Mouse (Mus musculus) midbrain, embryonic 16.5 days (tissue): ENCODE data around the gene Hsd11b1. TPM values are rescaled to one million over a fixed set of nuclear protein-coding genes. Genes with fewer than 3 reads are reported as not detected.
"Not testable (repeated sequence)": the region's sequence is repeated elsewhere in the genome, so short reads cannot be mapped to it uniquely, and the experiment has no call there.

Experiments used
- ATAC-seq: fragments of 200-750 bp; cut with Nextera tagmentation; 2 replicates; pipeline ENCODE4 v1.8.0; 2017; ENCODE audit warnings: moderate TSS enrichment
- H3K27ac ChIP-seq: fragments of 300-500 bp; sonication (generic); 2 replicates; pipeline ENCODE4 v1.5.1; 2014; ENCODE audit warnings: mild to moderate bottlenecking, low read length, mixed read lengths
- H3K27me3 ChIP-seq: fragments of 300-500 bp; sonication (generic); 2 replicates; pipeline ENCODE4 v1.6.1; 2014; ENCODE audit warnings: low read depth, low read length, mixed read lengths; ENCODE audit not compliant: control insufficient read depth, insufficient read depth
- H3K36me3 ChIP-seq: fragments of 300-500 bp; sonication (generic); 2 replicates; pipeline ENCODE4 v1.6.1; 2014; ENCODE audit warnings: mild to moderate bottlenecking, low read length, moderate library complexity, mixed read lengths; ENCODE audit not compliant: control insufficient read depth, insufficient read depth
- H3K4me1 ChIP-seq: fragments of 300-500 bp; sonication (generic); 2 replicates; pipeline ENCODE4 v1.6.1; 2014; ENCODE audit warnings: mild to moderate bottlenecking, low read length, mixed read lengths; ENCODE audit not compliant: control insufficient read depth, insufficient read depth
- H3K4me2 ChIP-seq: fragments of 300-500 bp; sonication (generic); 2 replicates; pipeline ENCODE4 v1.6.1; 2014; ENCODE audit warnings: mild to moderate bottlenecking, low read length, mixed read lengths
- H3K4me3 ChIP-seq: fragments of 300-500 bp; sonication (generic); 2 replicates; pipeline ENCODE4 v1.5.1; 2014; ENCODE audit warnings: low read depth, mild to moderate bottlenecking, low read length, moderate library complexity, mixed read lengths
- H3K9ac ChIP-seq: fragments of 300-500 bp; sonication (generic); 2 replicates; pipeline ENCODE4 v1.6.1; 2014; ENCODE audit warnings: low read depth, low read length, mixed read lengths
- H3K9me3 ChIP-seq: fragments of 300-500 bp; sonication (generic); replicated peaks from 2 replicates; pipeline ENCODE4 v1.6.1; 2014; ENCODE audit warnings: mild to moderate bottlenecking, low read length, mixed read lengths; ENCODE audit not compliant: control insufficient read depth, poor library complexity, severe bottlenecking
- WGBS: fragments of 180-500 bp; shearing (Covaris S2); extraction: QIAGEN DNeasy Blood & Tissue Kit; methylation state at CpG from one replicate; pipeline ENCODE4 v1.1.7; 2014; 5-methylcytosine and 5-hydroxymethylcytosine counted together
- polyA plus RNA-seq: library from polyadenylated mRNA; unstranded; fragments of >200 nt; fragmentation: Nextera tagmentation; extraction: Ambion mirVana; gene quantifications from 2 replicates; pipeline ENCODE4 v1.2.1, GENCODE M21; 2015

Gene Hsd11b1
- polyA plus RNA-seq, 1 experiment from 2014 or later, result 0.39 TPM

- ATAC-seq, result peak; percentile 58; the same call in 1 of the 2 replicates
- Histone ChIP-seq H3K27ac (no peak overlapping the region), H3K9me3 (no peaks in the 10 kb centered on the region), H3K9ac (no peak overlapping the region), H3K4me1 (no peaks in the 10 kb centered on the region), H3K36me3 (no peaks in the 10 kb centered on the region), H3K27me3 (no peaks in the 10 kb centered on the region), H3K4me2 (no peak overlapping the region), H3K4me3 (no peak overlapping the region)
- 35% methylated on average over 3 of the region's 3 CpGs for WGBS
Measured at GRCm38 (mm10) chr1:193255488-193256288, 8.2 kb downstream of the Hsd11b1 start.

- ATAC-seq, result no peak
- WGBS, result 76% methylated on average over 8 of the region's 8 CpGs
- Histone ChIP-seq H3K27me3 (no peaks in the 10 kb centered on the region), H3K9me3 (no peaks in the 10 kb centered on the region), H3K9ac (no peak overlapping the region), H3K4me1 (no peaks in the 10 kb centered on the region), H3K27ac (no peak overlapping the region), H3K36me3 (no peaks in the 10 kb centered on the region), H3K4me2 (no peak overlapping the region), H3K4me3 (no peak overlapping the region)
Measured at GRCm38 (mm10) chr1:193255032-193255431, 8.8 kb downstream of the Hsd11b1 start.

GRCm38 (mm10) chr1:193253895-193254294, 10.0 kb downstream of the Hsd11b1 start:
- H3K27me3 ChIP-seq, result not testable (repeated sequence)
- 77% methylated on average over 3 of the region's 3 CpGs for WGBS

GRCm38 (mm10) chr1:193252616-193253015, 11.3 kb downstream of the Hsd11b1 start:
- ATAC-seq, result no peak
- Histone ChIP-seq H3K4me2 (no peak overlapping the region), H3K4me1 (no peaks in the 10 kb centered on the region), H3K36me3 (no peaks in the 10 kb centered on the region), H3K27me3 (no peaks in the 10 kb centered on the region), H3K9me3 (no peaks in the 10 kb centered on the region), H3K27ac (no peak overlapping the region), H3K9ac (no peak overlapping the region), H3K4me3 (no peak overlapping the region)
- WGBS, result 70% methylated on average over 5 of the region's 5 CpGs

More at GRCm38 (mm10) chr1:193253895-193254294, 10.0 kb downstream of the Hsd11b1 start:
- H3K27ac ChIP-seq, H3K9me3 ChIP-seq, H3K4me2 ChIP-seq, H3K4me3 ChIP-seq, H3K4me1 ChIP-seq, H3K36me3 ChIP-seq, H3K9ac ChIP-seq, ATAC-seq: not testable (repeated sequence)

GRCm38 (mm10) chr1:193251386-193251785, 12.5 kb downstream of the Hsd11b1 start:
- no peaks in the 10 kb centered on the region for H3K27me3 ChIP-seq
- no peak overlapping the region for H3K9ac ChIP-seq
- no peak overlapping the region for H3K4me3 ChIP-seq
- H3K36me3 ChIP-seq, result no peaks in the 10 kb centered on the region
- no peak overlapping the region for H3K27ac ChIP-seq
- WGBS, result 82% methylated on average over 7 of the region's 7 CpGs
- no peak overlapping the region for H3K4me2 ChIP-seq
- no peaks in the 10 kb centered on the region for H3K9me3 ChIP-seq
- ATAC-seq, result no peak
- H3K4me1 ChIP-seq, result no peaks in the 10 kb centered on the region

- no peak overlapping the region for H3K4me3 ChIP-seq
- H3K4me2 ChIP-seq, result no peak overlapping the region
- no peaks in the 10 kb centered on the region for H3K36me3 ChIP-seq
- no peak overlapping the region for H3K9ac ChIP-seq
- ATAC-seq, result no peak
- H3K4me1 ChIP-seq, result no peaks in the 10 kb centered on the region
- no peak overlapping the region for H3K27ac ChIP-seq
- WGBS, result 93% methylated on average over 2 of the region's 2 CpGs
- no peaks in the 10 kb centered on the region for H3K27me3 ChIP-seq
- H3K9me3 ChIP-seq, result no peaks in the 10 kb centered on the region
Measured at GRCm38 (mm10) chr1:193250026-193250425, 13.8 kb downstream of the Hsd11b1 start.

- no peak overlapping the region for H3K27ac ChIP-seq
- ATAC-seq, result no peak
- H3K9ac ChIP-seq, result no peak overlapping the region
- WGBS, result 65% methylated on average over 6 of the region's 6 CpGs
- H3K4me1 ChIP-seq, result no peaks in the 10 kb centered on the region
- no peak overlapping the region for H3K4me2 ChIP-seq
- H3K4me3 ChIP-seq, result no peak overlapping the region
- no peaks in the 10 kb centered on the region for H3K27me3 ChIP-seq
- no peaks in the 10 kb centered on the region for H3K9me3 ChIP-seq
- no peaks in the 10 kb centered on the region for H3K36me3 ChIP-seq
Measured at GRCm38 (mm10) chr1:193244235-193244634, 19.6 kb downstream of the Hsd11b1 start.

GRCm38 (mm10) chr1:193243571-193244193, 20.2 kb downstream of the Hsd11b1 start:
- 51% methylated on average over 10 of the region's 10 CpGs for WGBS

GRCm38 (mm10) chr1:193242863-193243262, 21.0 kb downstream of the Hsd11b1 start:
- Histone ChIP-seq H3K27me3 (no peaks in the 10 kb centered on the region), H3K27ac (no peak overlapping the region), H3K4me2 (no peak overlapping the region), H3K9ac (no peak overlapping the region), H3K36me3 (no peaks in the 10 kb centered on the region), H3K4me1 (no peaks in the 10 kb centered on the region), H3K4me3 (no peak overlapping the region), H3K9me3 (no peaks in the 10 kb centered on the region)
- ATAC-seq, result no peak
- WGBS, result 50% methylated on average over 4 of the region's 4 CpGs

More at GRCm38 (mm10) chr1:193243571-193244193, 20.2 kb downstream of the Hsd11b1 start:
- no peak for ATAC-seq
- no peaks in the 10 kb centered on the region for H3K9me3 ChIP-seq
- H3K27me3 ChIP-seq, result no peaks in the 10 kb centered on the region
- H3K4me3 ChIP-seq, result no peak overlapping the region
- no peak overlapping the region for H3K9ac ChIP-seq
- no peaks in the 10 kb centered on the region for H3K36me3 ChIP-seq
- H3K4me2 ChIP-seq, result no peak overlapping the region
- no peak overlapping the region for H3K27ac ChIP-seq
- no peaks in the 10 kb centered on the region for H3K4me1 ChIP-seq
